Mouse (Mus musculus) stomach, embryonic 14.5 days (tissue): ENCODE data around the gene Prcp. TPM values are rescaled to one million over a fixed set of nuclear protein-coding genes. Genes with fewer than 3 reads are reported as not detected.

Source experiments
- ATAC-seq: fragments of 200-750 bp; cut with Nextera tagmentation; 2 replicates; pipeline ENCODE4 v1.8.0; 2017; ENCODE audit warnings: low read depth, moderate TSS enrichment; ENCODE audit not compliant: insufficient number of reproducible peaks, insufficient read depth, low FRiP score
- H3K27ac ChIP-seq: fragments of 300-500 bp; sonication (generic); 2 replicates; pipeline ENCODE4 v1.5.1; 2014; ENCODE audit warnings: mild to moderate bottlenecking, low read length, moderate library complexity, mixed read lengths
- H3K27me3 ChIP-seq: fragments of 300-500 bp; sonication (generic); 2 replicates; pipeline ENCODE4 v1.6.1; 2014; ENCODE audit warnings: low read length, control low read depth, mixed read lengths; ENCODE audit not compliant: control insufficient read depth, insufficient read depth
- H3K36me3 ChIP-seq: fragments of 300-500 bp; sonication (generic); 2 replicates; pipeline ENCODE4 v1.6.1; 2014; ENCODE audit warnings: mild to moderate bottlenecking, control low read depth, low read length, moderate library complexity, mixed read lengths; ENCODE audit not compliant: control insufficient read depth, insufficient read depth
- H3K4me1 ChIP-seq: fragments of 300-500 bp; sonication (generic); 2 replicates; pipeline ENCODE4 v1.6.1; 2014; ENCODE audit warnings: low read length, control low read depth, mixed read lengths; ENCODE audit not compliant: control insufficient read depth, insufficient read depth
- H3K4me2 ChIP-seq: fragments of 300-500 bp; sonication (generic); replicated peaks from 2 replicates; pipeline ENCODE4 v1.6.1; 2014; ENCODE audit warnings: low read depth, low read length, control low read depth
- H3K4me3 ChIP-seq: fragments of 300-500 bp; sonication (generic); 2 replicates; pipeline ENCODE4 v1.5.1; 2014; ENCODE audit warnings: low read depth, low read length, control low read depth
- H3K9ac ChIP-seq: fragments of 300-500 bp; sonication (generic); replicated peaks from 2 replicates; pipeline ENCODE4 v1.6.1; 2014; ENCODE audit warnings: low read depth, mild to moderate bottlenecking, control low read depth, low read length, moderate library complexity, mixed read lengths
- H3K9me3 ChIP-seq: fragments of 300-500 bp; sonication (generic); 2 replicates; pipeline ENCODE4 v1.6.1; 2016; ENCODE audit warnings: low read depth, low read length, control low read depth; ENCODE audit not compliant: control insufficient read depth
- WGBS: fragments of 180-500 bp; shearing (Covaris S2); extraction: QIAGEN DNeasy Blood & Tissue Kit; methylation state at CpG from one replicate; pipeline ENCODE4 v1.1.7; 2014; 5-methylcytosine and 5-hydroxymethylcytosine counted together
- polyA plus RNA-seq: library from polyadenylated mRNA; unstranded; fragments of >200 nt; fragmentation: Nextera tagmentation; extraction: Ambion mirVana; gene quantifications from 2 replicates; pipeline ENCODE4 v1.2.1, GENCODE M21; 2014

Prcp gene
- polyA plus RNA-seq, 1 experiment from 2014 or later: 27.3 TPM

GRCm38 (mm10) chr7:92883850-92884716 lies 9.8 kb downstream of the Prcp start:
- H3K36me3 ChIP-seq: no peaks in the 10 kb centered on the region; the same call in 1 of the 2 replicates
- H3K9ac ChIP-seq: no peak overlapping the region
- whole genome bisulfite sequencing: 88% methylated on average over 9 of the region's 9 CpGs
- no peak overlapping the region for H3K4me3 ChIP-seq
- no peaks in the 10 kb centered on the region for H3K9me3 ChIP-seq
- no peaks in the 10 kb centered on the region for H3K4me1 ChIP-seq
- no peak overlapping the region for H3K27ac ChIP-seq
- no peak overlapping the region for H3K4me2 ChIP-seq
- no peak for ATAC-seq
- no peaks in the 10 kb centered on the region for H3K27me3 ChIP-seq

- 79% methylated on average over 6 of the region's 6 CpGs for WGBS
- no peak for ATAC-seq
Measured at GRCm38 (mm10) chr7:92884998-92885660, 10.9 kb downstream of the Prcp start.

GRCm38 (mm10) chr7:92886801-92887200 lies 12.5 kb downstream of the Prcp start:
- no peaks in the 10 kb centered on the region for H3K27me3 ChIP-seq
- H3K27ac ChIP-seq: no peak overlapping the region
- 80% methylated on average over 7 of the region's 7 CpGs for WGBS
- H3K4me1 ChIP-seq: no peaks in the 10 kb centered on the region
- H3K9ac ChIP-seq: no peak overlapping the region
- H3K4me2 ChIP-seq: no peak overlapping the region
- H3K9me3 ChIP-seq: no peaks in the 10 kb centered on the region
- no peaks in the 10 kb centered on the region for H3K36me3 ChIP-seq
- H3K4me3 ChIP-seq: no peak overlapping the region
- ATAC-seq: no peak

More at GRCm38 (mm10) chr7:92884998-92885660, 10.9 kb downstream of the Prcp start:
- H3K4me3 ChIP-seq: no peak overlapping the region
- H3K4me1 ChIP-seq: no peaks in the 10 kb centered on the region
- no peaks in the 10 kb centered on the region; the same call in 1 of the 2 replicates for H3K36me3 ChIP-seq
- H3K9ac ChIP-seq: no peak overlapping the region
- H3K27ac ChIP-seq: no peak overlapping the region
- no peaks in the 10 kb centered on the region for H3K27me3 ChIP-seq
- no peak overlapping the region for H3K4me2 ChIP-seq
- H3K9me3 ChIP-seq: no peaks in the 10 kb centered on the region

GRCm38 (mm10) chr7:92887230-92887629 lies 13.0 kb downstream of the Prcp start:
- Histone ChIP-seq H3K27me3 (no peaks in the 10 kb centered on the region), H3K4me1 (no peaks in the 10 kb centered on the region), H3K4me2 (no peak overlapping the region), H3K9ac (no peak overlapping the region), H3K36me3 (no peaks in the 10 kb centered on the region), H3K4me3 (no peak overlapping the region), H3K27ac (no peak overlapping the region), H3K9me3 (0 out of 2 replicates have a peak, but pooled peaks cover 2% of the 10 kb centered on the region)
- WGBS: 88% methylated on average over 5 of the region's 5 CpGs
- ATAC-seq: no peak

GRCm38 (mm10) chr7:92890211-92890610 lies 15.9 kb downstream of the Prcp start:
- H3K4me2 ChIP-seq: no peak overlapping the region
- no peaks in the 10 kb centered on the region for H3K36me3 ChIP-seq
- no peaks in the 10 kb centered on the region for H3K27me3 ChIP-seq
- 0 out of 2 replicates have a peak, but pooled peaks cover 4% of the 10 kb centered on the region for H3K9me3 ChIP-seq
- ATAC-seq: no peak
- H3K27ac ChIP-seq: no peak overlapping the region
- WGBS: 50% methylated on average over 1 of the region's 1 CpGs
- no peaks in the 10 kb centered on the region for H3K4me1 ChIP-seq
- H3K4me3 ChIP-seq: no peak overlapping the region
- H3K9ac ChIP-seq: no peak overlapping the region

GRCm38 (mm10) chr7:92890618-92891230 lies 16.5 kb downstream of the Prcp start:
- H3K27ac ChIP-seq: no peak overlapping the region
- ATAC-seq: no peak
- H3K36me3 ChIP-seq: no peaks in the 10 kb centered on the region
- H3K9me3 ChIP-seq: 0 out of 2 replicates have a peak, but pooled peaks cover 4% of the 10 kb centered on the region
- 18% methylated on average over 4 of the region's 4 CpGs for WGBS
- H3K4me3 ChIP-seq: no peak overlapping the region
- H3K4me1 ChIP-seq: no peaks in the 10 kb centered on the region
- no peak overlapping the region for H3K9ac ChIP-seq
- H3K27me3 ChIP-seq: no peaks in the 10 kb centered on the region
- no peak overlapping the region for H3K4me2 ChIP-seq

- Histone ChIP-seq H3K9ac (no peak overlapping the region), H3K27ac (no peak overlapping the region), H3K4me3 (no peak overlapping the region), H3K36me3 (no peaks in the 10 kb centered on the region), H3K4me1 (no peaks in the 10 kb centered on the region), H3K4me2 (no peak overlapping the region), H3K27me3 (no peaks in the 10 kb centered on the region), H3K9me3 (0 out of 2 replicates have a peak, but pooled peaks cover 4% of the 10 kb centered on the region)
- WGBS: 49% methylated on average over 3 of the region's 3 CpGs
- no peak for ATAC-seq
Measured at GRCm38 (mm10) chr7:92893478-92893877, 19.2 kb downstream of the Prcp start.

GRCm38 (mm10) chr7:92896036-92896435 lies 21.8 kb downstream of the Prcp start:
- H3K4me3 ChIP-seq: no peak overlapping the region
- H3K27ac ChIP-seq: no peak overlapping the region
- no peak overlapping the region for H3K9ac ChIP-seq
- no peak for ATAC-seq
- H3K9me3 ChIP-seq: 0 out of 2 replicates have a peak, but pooled peaks cover 4% of the 10 kb centered on the region
- no peaks in the 10 kb centered on the region for H3K36me3 ChIP-seq
- no peaks in the 10 kb centered on the region for H3K27me3 ChIP-seq
- 75% methylated on average over 5 of the region's 5 CpGs for WGBS
- no peak overlapping the region for H3K4me2 ChIP-seq
- H3K4me1 ChIP-seq: no peaks in the 10 kb centered on the region
